Mouse (Mus musculus) MN1 (cell line): ENCODE measurements around the gene C87436.

ENCODE experiments used
- DNase-seq: peaks from one replicate; pipeline ENCODE4 v3.0.0-alpha.2; 2016; ENCODE audit warnings: low spot score

Gene C87436

GRCm38 (mm10) chr6:86426358-86426757, 11.8 kb upstream of the C87436 start, which contains the start of gene Gm44790:
Gm44790 (plus strand) TSS chr6:86426658.
- DNase-seq, result no peak

GRCm38 (mm10) chr6:86431531-86431930, 6.6 kb upstream of the C87436 start:
- no peak for DNase-seq

GRCm38 (mm10) chr6:86433696-86434095, 4.5 kb upstream of the C87436 start:
- no peak for DNase-seq

- DNase-seq, result peak; percentile 76
Observed at GRCm38 (mm10) chr6:86437711-86438110, 463 bp upstream of the C87436 start.

- DNase-seq, result no peak
Observed at GRCm38 (mm10) chr6:86439119-86439496, 934 bp downstream of the C87436 start.

- DNase-seq, result peak; percentile 10
Observed at GRCm38 (mm10) chr6:86439531-86439930, 1.4 kb downstream of the C87436 start.

- DNase-seq, result no peak
Observed at GRCm38 (mm10) chr6:86441571-86441970, 3.4 kb downstream of the C87436 start.

- no peak for DNase-seq
Observed at GRCm38 (mm10) chr6:86445551-86445950, 7.4 kb downstream of the C87436 start.

- DNase-seq, result no peak
Observed at GRCm38 (mm10) chr6:86446927-86447568, 8.9 kb downstream of the C87436 start.

GRCm38 (mm10) chr6:86456727-86457126, 18.6 kb downstream of the C87436 start:
- DNase-seq, result no peak

- DNase-seq, result no peak
Observed at GRCm38 (mm10) chr6:86463079-86463478, 24.9 kb downstream of the C87436 start.

GRCm38 (mm10) chr6:86471317-86471716, 33.1 kb downstream of the C87436 start:
- DNase-seq, result no peak

GRCm38 (mm10) chr6:86471760-86472099, 33.6 kb downstream of the C87436 start:
- DNase-seq, result no peak

- DNase-seq, result peak; percentile 99
Observed at GRCm38 (mm10) chr6:86472100-86472955, 34.2 kb downstream of the C87436 start.

- DNase-seq, result peak; percentile 51
Observed at GRCm38 (mm10) chr6:86473077-86473476, 34.9 kb downstream of the C87436 start.

- DNase-seq, result no peak
Observed at GRCm38 (mm10) chr6:86474072-86474471, 35.9 kb downstream of the C87436 start.

- DNase-seq, result no peak
Observed at GRCm38 (mm10) chr6:86474646-86475181, 36.5 kb downstream of the C87436 start.

GRCm38 (mm10) chr6:86475462-86476167, 37.4 kb downstream of the C87436 start:
- no peak for DNase-seq

- DNase-seq, result no peak
Observed at GRCm38 (mm10) chr6:86476931-86477330, 38.8 kb downstream of the C87436 start.

- peak; percentile 30 for DNase-seq
Observed at GRCm38 (mm10) chr6:86479311-86479710, 41.1 kb downstream of the C87436 start.

- no peak for DNase-seq
Observed at GRCm38 (mm10) chr6:86479816-86480188, 41.6 kb downstream of the C87436 start.

- DNase-seq, result peak; percentile 82
Observed at GRCm38 (mm10) chr6:86480189-86480831, 42.1 kb downstream of the C87436 start.
